29 mouse cellular contexts compared by ENCODE assay signal in the genomic region with DNA sequence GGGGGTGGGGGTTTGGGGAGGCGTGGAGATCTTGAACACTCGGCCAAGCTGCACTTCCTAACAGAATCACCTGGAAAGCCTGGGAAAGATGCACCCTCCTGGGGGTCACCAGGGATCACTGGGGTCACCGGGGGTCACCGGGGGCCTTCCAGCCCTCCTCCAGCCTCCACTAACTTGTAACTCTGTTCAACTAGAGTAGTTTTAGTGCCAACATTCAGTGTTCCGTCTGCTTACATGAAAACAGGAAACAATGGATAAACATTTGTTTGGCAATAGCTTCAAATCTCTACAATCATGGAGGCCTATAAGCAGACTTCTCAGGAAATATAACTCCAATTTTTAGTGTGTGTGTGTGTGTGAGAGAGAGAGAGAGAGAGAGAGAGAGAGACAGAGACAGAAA. TPM values are rescaled to one million over a fixed set of nuclear protein-coding genes. Genes with fewer than 3 reads are reported as not detected.
"Had no signal": no experiment of that assay in that cellular context is flagged by ENCODE, and none has a peak within 500 bp of the region (broad histone marks: within the 10 kb centered on the region; RNA-seq: fewer than 3 reads in every experiment).

No protein-coding gene starts in this region.

- H3K4me2 ChIP-seq: heart, embryonic 11.5 days; heart, embryonic 13.5 days; heart, embryonic 15.5 days; hindbrain, embryonic 12.5 days; hindbrain, embryonic 14.5 days; intestine, embryonic 15.5 days; limb, embryonic 12.5 days had no signal

- H3K9ac ChIP-seq: heart, embryonic 13.5 days; heart, embryonic 15.5 days; hindbrain, embryonic 12.5 days; hindbrain, embryonic 14.5 days; intestine, embryonic 15.5 days; limb, embryonic 12.5 days had no signal

- H3K4me1 ChIP-seq: heart, embryonic 13.5 days; heart, embryonic 15.5 days; intestine, embryonic 15.5 days; limb, embryonic 10.5 days; limb, embryonic 12.5 days had no signal

- H3K36me3 ChIP-seq: heart, embryonic 13.5 days; heart, embryonic 15.5 days; hindbrain, embryonic 10.5 days; hindbrain, embryonic 12.5 days; intestine, embryonic 15.5 days; limb, embryonic 10.5 days; limb, embryonic 12.5 days had no signal

- H3K9me3 ChIP-seq: heart, embryonic 15.5 days; hindbrain, embryonic 10.5 days; intestine, embryonic 15.5 days; limb, embryonic 10.5 days had no signal

- H3K27ac ChIP-seq: gastrocnemius, adult 2 months; heart, adult 2 months; heart, embryonic 13.5 days; heart, embryonic 15.5 days; hindbrain, embryonic 10.5 days; hindbrain, embryonic 12.5 days; hindbrain, embryonic 14.5 days; intestine, embryonic 15.5 days; layer of hippocampus, adult 2 months; left cerebral cortex, adult 2 months; limb, embryonic 10.5 days; limb, embryonic 12.5 days had no signal

- H3K27me3 ChIP-seq: heart, embryonic 13.5 days; heart, embryonic 15.5 days; hindbrain, embryonic 12.5 days; intestine, embryonic 15.5 days; limb, embryonic 12.5 days had no signal

- H3K4me3 ChIP-seq: gastrocnemius, adult 2 months; heart, adult 2 months; heart, embryonic 13.5 days; heart, embryonic 15.5 days; hindbrain, embryonic 10.5 days; hindbrain, embryonic 12.5 days; intestine, embryonic 15.5 days; layer of hippocampus, adult 2 months; left cerebral cortex, adult 2 months; limb, embryonic 10.5 days; limb, embryonic 12.5 days had no signal

- ATAC-seq: forebrain, embryonic 16.5 days; hindbrain, embryonic 16.5 days; inflammation-experienced regulatory T-cells, adult 6 months; intestine, embryonic 15.5 days; intestine, postnatal 0 days had no signal

- DNase-seq: gastrocnemius, adult 2 months; gastrocnemius, postnatal 10 days; gastrocnemius, postnatal 25 days; heart, adult 2 months; heart, postnatal 14 days; heart, postnatal 4 days; kidney, adult 18-20 months; kidney, adult 8-10 months; kidney, postnatal 10 days; kidney, postnatal 25 days; kidney, postnatal 4 days had no signal

RNA-seq across cellular contexts. Expression of a gene that starts 37.4 kb away (rescaled TPM):
- polyA plus RNA-seq: forebrain, embryonic 16.5 days; frontal cortex, adult 2 months; heart, embryonic 11.5 days; heart, embryonic 13.5 days; hindbrain, embryonic 10.5 days; hindbrain, embryonic 12.5 days; hindbrain, embryonic 14.5 days; hindbrain, embryonic 16.5 days; inflammation-experienced regulatory T-cells, adult 6 months; intestine, embryonic 15.5 days; intestine, postnatal 0 days; kidney, embryonic 14.5 days; limb, embryonic 10.5 days; limb, embryonic 12.5 days; limb, embryonic 14.5 days had no signal

RNA-seq across cellular contexts. Expression of a gene that starts 38.9 kb away (rescaled TPM):
- polyA plus RNA-seq: inflammation-experienced regulatory T-cells, adult 6 months had no signal
